Mouse (Mus musculus): ENCODE data around the gene Atp6v0a1. TPM values are rescaled to one million over a fixed set of nuclear protein-coding genes. Genes with fewer than 3 reads are reported as not detected.

Atp6v0a1 gene
- polyA plus RNA-seq, 1 experiment from 2014 or later: 65.6 TPM

DNA sequence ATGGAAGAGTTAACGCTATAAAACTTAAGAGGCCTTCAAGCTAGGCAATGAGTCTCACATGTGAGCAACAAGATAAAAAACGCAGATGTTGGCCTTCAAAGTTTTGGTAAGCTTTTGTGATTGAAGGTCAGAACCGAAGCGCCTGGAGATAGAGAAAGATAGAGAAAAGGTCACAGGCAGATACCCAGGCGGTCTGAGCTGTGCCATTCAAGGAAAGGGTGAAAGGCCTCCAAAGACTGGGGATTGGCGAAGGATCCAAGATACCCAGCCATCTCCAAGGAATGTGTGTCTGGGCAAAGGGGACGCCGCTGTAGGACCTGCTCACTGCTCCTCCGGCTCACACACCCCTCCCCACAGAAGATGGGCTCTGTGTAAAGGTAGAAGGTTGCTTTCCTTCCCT lies 55.8 kb downstream of the Atp6v0a1 start:
- no peak overlapping the region for H3K4me2 ChIP-seq (replicated peaks)
- peaks cover 43% of the 10 kb centered on the region for H3K36me3 ChIP-seq
- H3K9ac ChIP-seq (replicated peaks): no peak overlapping the region
- no peak for ATAC-seq (ENCODE audit: low FRiP score, low read depth)
- 92% methylated on average over 9 of the region's 9 CpGs for WGBS
- no peaks in the 10 kb centered on the region for H3K9me3 ChIP-seq
- H3K27ac ChIP-seq (replicated peaks): no peak overlapping the region
- peaks cover 8% of the 10 kb centered on the region for H3K27me3 ChIP-seq
- no peak overlapping the region for H3K4me3 ChIP-seq
- peaks cover 8% of the 10 kb centered on the region for H3K4me1 ChIP-seq

DNA sequence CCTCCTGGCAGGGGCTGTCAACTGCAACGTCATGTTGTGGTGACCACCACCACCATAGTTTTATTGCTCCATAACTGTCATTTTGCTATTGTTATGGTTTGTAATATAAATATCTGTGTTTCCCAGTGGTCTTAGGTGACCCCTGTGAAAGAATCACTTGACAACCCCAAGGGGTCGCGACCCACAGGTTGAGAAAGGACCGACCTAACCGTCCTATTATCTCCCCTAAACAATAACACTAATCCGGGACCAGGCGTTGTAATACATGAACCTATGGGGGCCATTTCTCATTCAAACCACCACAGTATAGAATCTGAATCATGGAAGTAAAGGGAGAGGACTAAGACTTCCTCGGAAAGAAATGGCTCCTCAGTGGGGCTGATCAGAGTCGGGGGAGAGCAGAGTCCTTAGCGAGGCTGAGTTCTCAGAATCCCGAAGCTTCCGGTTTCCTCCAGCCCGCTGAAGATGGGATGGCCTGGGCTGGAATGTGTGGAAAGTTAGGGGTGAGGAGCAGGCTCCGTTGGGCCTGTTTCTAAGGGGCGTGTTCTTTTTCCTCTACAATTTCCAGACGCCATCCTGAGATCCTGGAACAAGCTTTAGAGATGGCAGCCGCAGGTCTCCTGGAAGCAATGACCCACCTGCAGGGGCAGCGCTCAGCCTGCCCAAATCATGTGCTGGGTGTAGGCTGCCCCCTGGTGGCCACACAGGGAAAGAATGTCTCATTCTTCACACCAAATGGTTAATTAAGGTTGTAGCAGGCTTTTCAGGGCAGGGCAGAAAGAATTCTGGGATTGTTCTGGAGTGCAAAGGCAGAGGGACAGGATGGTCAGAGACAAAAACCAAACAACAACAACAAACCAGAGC lies 57.5 kb downstream of the Atp6v0a1 start:
- H3K27ac ChIP-seq (replicated peaks): 0 out of 2 replicates have a peak overlapping the region, but pooled peaks have one; percentile 22
- peak overlapping the region; percentile 35 for H3K4me3 ChIP-seq
- peaks cover 18% of the 10 kb centered on the region for H3K4me1 ChIP-seq
- H3K9ac ChIP-seq (replicated peaks): no peak overlapping the region; the same call in 1 of the 2 replicates
- 14% methylated on average over 18 of the region's 18 CpGs for WGBS
- no peaks in the 10 kb centered on the region for H3K9me3 ChIP-seq
- H3K36me3 ChIP-seq: peaks cover 25% of the 10 kb centered on the region
- H3K4me2 ChIP-seq (replicated peaks): peak overlapping the region; percentile 60
- H3K27me3 ChIP-seq: peaks cover 20% of the 10 kb centered on the region
- ATAC-seq (ENCODE audit: low FRiP score, low read depth): 0 out of 2 replicates have a peak, but pooled peaks have one; percentile 41

DNA sequence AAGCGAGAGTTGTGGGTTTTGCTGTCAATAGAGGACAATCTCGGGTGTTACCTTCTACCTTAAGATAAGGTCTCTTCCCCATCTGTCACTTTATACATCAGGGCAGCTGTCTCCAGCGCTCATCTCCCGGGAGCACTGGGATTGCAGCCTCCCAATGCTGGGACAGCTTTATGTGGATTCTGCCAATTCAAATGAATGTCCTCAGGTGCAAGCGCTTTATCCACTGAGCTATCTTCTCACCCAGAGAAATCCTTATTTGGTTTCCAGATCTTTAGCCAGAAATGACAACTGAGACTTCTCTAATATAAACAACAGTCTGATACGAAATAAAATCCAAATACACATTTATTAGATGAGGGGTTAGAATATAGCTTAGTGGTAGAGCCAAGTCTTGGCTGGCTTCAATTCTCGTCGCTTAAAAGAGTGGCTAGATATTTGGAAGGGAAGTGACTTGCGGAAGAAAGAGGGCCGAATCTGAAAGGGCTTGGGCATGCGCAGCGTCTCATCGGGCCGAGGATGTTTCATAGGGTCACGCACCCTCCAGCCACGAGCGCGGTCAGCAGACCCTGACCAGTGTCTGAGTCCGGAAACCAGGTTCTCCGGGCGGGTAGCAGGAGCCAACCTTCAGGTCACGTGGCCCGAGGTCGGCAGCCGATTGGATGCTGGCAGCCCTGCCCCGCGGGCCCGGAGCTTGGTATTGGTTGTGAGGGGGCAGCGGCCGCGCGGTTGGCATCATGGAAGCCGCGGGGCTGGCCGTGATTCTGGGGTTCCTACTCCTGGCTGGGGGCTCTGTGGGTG lies 60.3 kb downstream of the Atp6v0a1 start, which contains the start of gene Naglu:
Gene Naglu (plus strand): TSS at position 622 of the 798 bp plus-strand sequence.
- peaks cover 18% of the 10 kb centered on the region for H3K4me1 ChIP-seq
- H3K27ac ChIP-seq (replicated peaks): 0 out of 2 replicates have a peak within 1 kb of the TSS, but pooled peaks have one; percentile 20
- H3K9me3 ChIP-seq: no peaks in the 10 kb centered on the region
- peak within 1 kb of the TSS; percentile 80 for H3K9ac ChIP-seq (replicated peaks)
- peak within 1 kb of the TSS; percentile 99 for H3K4me2 ChIP-seq (replicated peaks)
- H3K4me3 ChIP-seq: peak within 1 kb of the TSS; percentile 85
- peaks cover 28% of the 10 kb centered on the region for H3K27me3 ChIP-seq
- peak; percentile 92 for ATAC-seq (ENCODE audit: low FRiP score, low read depth)
- WGBS: 4% methylated on average over 35 of the region's 35 CpGs
- H3K36me3 ChIP-seq: no peaks in the 10 kb centered on the region

DNA sequence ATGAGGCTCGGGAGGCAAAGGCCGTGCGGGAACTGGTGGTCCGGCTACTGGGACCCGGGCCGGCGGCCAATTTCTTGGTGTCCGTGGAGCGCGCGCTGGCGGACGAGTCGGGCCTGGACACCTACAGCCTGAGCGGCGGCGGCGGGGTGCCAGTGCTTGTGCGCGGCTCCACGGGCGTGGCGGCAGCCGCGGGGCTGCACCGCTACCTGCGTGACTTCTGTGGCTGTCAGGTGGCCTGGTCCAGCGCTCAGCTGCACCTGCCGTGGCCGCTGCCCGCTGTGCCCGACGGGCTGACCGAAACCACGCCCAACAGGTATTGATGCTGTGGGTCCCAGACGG lies 60.9 kb downstream of the Atp6v0a1 start:
- H3K27me3 ChIP-seq: peaks cover 28% of the 10 kb centered on the region
- H3K4me3 ChIP-seq: peak overlapping the region; percentile 85
- peaks cover 18% of the 10 kb centered on the region for H3K4me1 ChIP-seq
- WGBS: under 1% methylated on average over 36 of the region's 36 CpGs
- H3K27ac ChIP-seq (replicated peaks): 0 out of 2 replicates have a peak overlapping the region, but pooled peaks have one; percentile 20
- ATAC-seq (ENCODE audit: low FRiP score, low read depth): peak; percentile 65
- H3K9ac ChIP-seq (replicated peaks): peak overlapping the region; percentile 80
- H3K36me3 ChIP-seq: no peaks in the 10 kb centered on the region
- no peaks in the 10 kb centered on the region for H3K9me3 ChIP-seq
- H3K4me2 ChIP-seq (replicated peaks): peak overlapping the region; percentile 99

DNA sequence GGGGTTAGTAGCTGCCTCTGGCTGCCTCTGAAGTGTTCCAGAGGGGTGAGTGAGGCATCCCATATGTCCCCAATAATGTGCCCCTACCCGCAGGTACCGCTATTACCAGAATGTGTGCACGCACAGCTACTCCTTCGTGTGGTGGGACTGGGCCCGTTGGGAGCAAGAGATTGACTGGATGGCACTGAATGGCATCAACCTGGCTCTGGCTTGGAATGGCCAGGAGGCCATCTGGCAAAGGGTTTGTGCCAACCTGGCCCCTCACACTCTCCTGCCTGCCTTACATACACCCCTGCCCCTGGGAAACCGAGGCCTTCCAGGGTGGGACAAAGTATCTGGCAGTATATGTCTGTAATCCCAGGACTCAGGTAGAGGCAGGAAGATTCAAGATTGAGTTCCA lies 61.7 kb downstream of the Atp6v0a1 start:
- Histone ChIP-seq H3K4me1 (peaks cover 18% of the 10 kb centered on the region), H3K36me3 (no peaks in the 10 kb centered on the region), H3K4me3 (peak overlapping the region; percentile 85; the same call in 1 of the 2 replicates), H3K4me2 (replicated peaks) (peak overlapping the region; percentile 99), H3K9ac (replicated peaks) (peak overlapping the region; percentile 80; the same call in 1 of the 2 replicates), H3K27ac (replicated peaks) (no peak overlapping the region), H3K27me3 (peaks cover 28% of the 10 kb centered on the region), H3K9me3 (no peaks in the 10 kb centered on the region)
- 77% methylated on average over 6 of the region's 6 CpGs for WGBS
- ATAC-seq (ENCODE audit: low FRiP score, low read depth): no peak

DNA sequence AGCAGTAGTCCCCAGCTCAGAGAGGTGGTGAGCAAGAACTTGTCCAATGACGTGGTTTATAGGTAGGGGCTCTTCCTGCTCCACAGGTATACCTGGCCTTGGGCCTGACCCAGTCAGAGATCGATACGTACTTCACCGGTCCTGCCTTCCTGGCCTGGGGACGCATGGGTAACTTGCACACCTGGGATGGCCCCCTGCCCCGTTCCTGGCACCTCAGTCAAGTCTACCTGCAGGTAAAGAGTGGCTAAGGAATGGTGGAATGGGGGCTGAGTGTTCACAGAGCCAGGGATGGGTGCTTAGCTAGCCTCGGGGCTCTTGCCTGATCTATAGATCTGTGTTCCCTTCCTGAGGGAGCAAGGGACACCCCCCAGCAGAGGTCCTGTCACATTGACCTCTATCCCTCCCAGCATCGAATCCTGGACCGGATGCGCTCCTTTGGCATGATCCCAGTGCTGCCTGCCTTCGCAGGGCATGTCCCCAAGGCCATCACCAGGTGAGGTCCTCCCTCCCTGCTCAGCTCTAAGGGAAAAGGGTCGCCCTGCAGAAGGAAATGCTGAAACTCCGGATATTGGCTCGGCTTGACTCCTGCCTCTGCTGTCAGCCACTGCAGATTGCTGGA lies 62.7 kb downstream of the Atp6v0a1 start:
- 73% methylated on average over 14 of the region's 14 CpGs for WGBS
- Histone ChIP-seq H3K27ac (replicated peaks) (no peak overlapping the region), H3K9ac (replicated peaks) (no peak overlapping the region), H3K27me3 (peaks cover 37% of the 10 kb centered on the region), H3K4me2 (replicated peaks) (no peak overlapping the region), H3K36me3 (peaks cover 4% of the 10 kb centered on the region; the same call in 1 of the 2 replicates), H3K9me3 (no peaks in the 10 kb centered on the region), H3K4me3 (no peak overlapping the region), H3K4me1 (peaks cover 17% of the 10 kb centered on the region)
- no peak for ATAC-seq (ENCODE audit: low FRiP score, low read depth)

DNA sequence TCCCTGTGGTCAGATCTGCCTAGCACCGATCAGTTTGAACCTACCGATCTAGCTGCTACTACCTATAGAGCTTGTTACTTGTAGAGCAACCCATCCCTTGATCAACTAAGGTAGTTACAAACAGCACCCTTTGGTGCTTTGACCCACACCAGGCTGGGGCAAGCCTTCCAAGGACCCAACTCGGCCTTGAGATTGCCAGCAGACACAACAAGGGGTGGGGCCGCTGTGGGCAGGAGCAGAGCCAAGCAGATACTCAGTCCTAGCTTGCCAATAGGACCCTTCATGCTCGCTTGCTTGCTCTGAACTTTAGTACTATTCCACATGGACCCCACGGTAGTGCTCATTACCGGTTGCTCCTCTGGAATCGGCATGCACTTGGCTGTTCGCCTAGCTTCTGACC lies 68.9 kb downstream of the Atp6v0a1 start, which contains the start of gene Hsd17b1:
Gene Hsd17b1 (plus strand): TSS at position 291 of the 400 bp plus-strand sequence.
- Histone ChIP-seq H3K9me3 (no peaks in the 10 kb centered on the region), H3K4me3 (no peak within 1 kb of the TSS), H3K4me2 (replicated peaks) (no peak within 1 kb of the TSS), H3K36me3 (peaks cover 4% of the 10 kb centered on the region; the same call in 1 of the 2 replicates), H3K4me1 (peaks cover 11% of the 10 kb centered on the region), H3K27me3 (peaks cover 56% of the 10 kb centered on the region), H3K27ac (replicated peaks) (no peak within 1 kb of the TSS), H3K9ac (replicated peaks) (no peak within 1 kb of the TSS)
- 66% methylated on average over 9 of the region's 9 CpGs for WGBS
- no peak for ATAC-seq (ENCODE audit: low FRiP score, low read depth)

DNA sequence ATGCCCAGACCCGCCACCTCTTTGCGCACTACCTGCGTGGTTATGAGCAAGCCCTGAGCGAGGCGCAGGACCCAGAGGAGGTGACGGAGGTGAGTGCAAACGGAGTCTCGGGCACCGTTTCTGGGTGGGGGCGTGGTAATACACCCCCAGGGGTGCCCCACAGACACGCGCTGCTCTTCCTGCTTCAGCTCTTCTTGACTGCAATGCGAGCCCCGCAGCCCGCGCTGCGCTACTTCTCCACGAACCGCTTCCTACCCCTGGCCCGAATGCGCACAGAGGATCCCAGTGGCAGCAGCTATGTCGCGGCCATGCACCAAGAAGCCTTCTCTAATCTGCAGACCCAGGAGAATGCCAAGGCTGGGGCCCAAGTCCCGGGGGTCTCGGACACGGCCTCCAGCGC lies 70.5 kb downstream of the Atp6v0a1 start:
- no peak overlapping the region for H3K27ac ChIP-seq (replicated peaks)
- no peak overlapping the region for H3K9ac ChIP-seq (replicated peaks)
- no peaks in the 10 kb centered on the region for H3K9me3 ChIP-seq
- H3K36me3 ChIP-seq: peaks cover 4% of the 10 kb centered on the region; the same call in 1 of the 2 replicates
- ATAC-seq (ENCODE audit: low FRiP score, low read depth): no peak
- peaks cover 17% of the 10 kb centered on the region for H3K4me1 ChIP-seq
- H3K27me3 ChIP-seq: peaks cover 56% of the 10 kb centered on the region
- no peak overlapping the region for H3K4me3 ChIP-seq
- H3K4me2 ChIP-seq (replicated peaks): no peak overlapping the region
- 3% methylated on average over 26 of the region's 27 CpGs for WGBS

DNA sequence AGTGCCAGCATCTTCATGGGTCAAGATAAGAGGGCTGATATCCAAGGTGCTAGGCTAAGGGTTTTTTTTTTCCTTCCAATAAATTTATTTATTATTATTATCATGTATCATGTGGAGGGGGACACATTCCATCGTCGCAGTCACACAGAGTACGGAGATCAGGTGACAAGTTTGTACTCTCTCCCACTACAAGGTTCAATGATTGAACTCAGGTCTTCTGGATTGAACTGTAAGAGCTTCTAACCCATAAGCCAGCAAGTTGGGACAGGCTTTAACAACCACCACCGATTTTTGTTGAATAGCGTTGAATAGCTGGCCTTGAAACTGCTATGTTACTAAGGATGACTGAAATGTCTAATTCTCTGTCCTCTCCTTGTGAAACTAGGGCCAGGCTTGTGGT lies 71.2 kb downstream of the Atp6v0a1 start:
- Histone ChIP-seq H3K9me3 (no peaks in the 10 kb centered on the region), H3K4me1 (peaks cover 17% of the 10 kb centered on the region), H3K27me3 (peaks cover 56% of the 10 kb centered on the region), H3K9ac (replicated peaks) (no peak overlapping the region), H3K27ac (replicated peaks) (no peak overlapping the region), H3K4me2 (replicated peaks) (no peak overlapping the region), H3K36me3 (peaks cover 4% of the 10 kb centered on the region; the same call in 1 of the 2 replicates), H3K4me3 (no peak overlapping the region)
- WGBS: 67% methylated on average over 5 of the region's 5 CpGs
- ATAC-seq (ENCODE audit: low FRiP score, low read depth): no peak

DNA sequence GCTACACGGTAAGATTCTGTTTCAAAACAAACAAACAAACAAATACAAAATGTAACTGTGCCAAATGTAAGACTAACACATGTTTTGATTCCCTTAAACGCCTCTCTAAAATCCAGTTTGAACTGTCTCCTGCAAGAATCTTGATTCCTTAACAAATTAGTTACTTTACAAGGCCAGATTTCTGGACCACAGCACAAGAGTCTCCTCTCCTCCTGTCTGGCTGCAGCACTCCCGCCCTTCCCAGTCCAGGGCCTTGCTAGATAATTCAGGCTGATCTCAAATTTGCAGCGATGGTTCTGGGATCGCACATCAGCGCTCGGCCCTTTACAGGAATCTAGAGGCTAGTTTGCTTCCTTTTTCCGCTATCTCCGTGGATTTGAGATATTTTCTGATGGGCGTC lies 72.4 kb downstream of the Atp6v0a1 start:
- peaks cover 50% of the 10 kb centered on the region for H3K27me3 ChIP-seq
- 5% methylated on average over 10 of the region's 10 CpGs for WGBS

More for the DNA sequence above, 72.4 kb downstream of the Atp6v0a1 start:
- H3K27ac ChIP-seq (replicated peaks): peak overlapping the region; percentile 84
- no peak for ATAC-seq (ENCODE audit: low FRiP score, low read depth)
- H3K9ac ChIP-seq (replicated peaks): peak overlapping the region; percentile 94
- H3K4me1 ChIP-seq: peaks cover 28% of the 10 kb centered on the region
- peaks cover 3% of the 10 kb centered on the region; the same call in 1 of the 2 replicates for H3K36me3 ChIP-seq
- H3K9me3 ChIP-seq: no peaks in the 10 kb centered on the region
- peak overlapping the region; percentile 83 for H3K4me3 ChIP-seq
- peak overlapping the region; percentile 98 for H3K4me2 ChIP-seq (replicated peaks)

Measured in midbrain, embryonic 12.5 days (tissue).